Mouse (Mus musculus): ENCODE measurements at regions not wholly inside any gene's neighbourhood (a gene's known extent, or its start where the extent isn't known, plus 50 kb on each side); places are given as distances from the start of the nearest gene placed in this dataset.
"Not testable (repeated sequence)": the region's sequence is repeated elsewhere in the genome, so short reads cannot be mapped to it uniquely, and the experiment has no call there.

- DNase-seq (ENCODE audit: low read depth, low spot score): no peak
These were observed 156.2 kb downstream of the Enc1 start for GRCm38 (mm10) chr13:97396899-97397640.

- not testable (repeated sequence) for DNase-seq (ENCODE audit: low read depth, low spot score)
These were observed 155.4 kb downstream of the Enc1 start for GRCm38 (mm10) chr13:97396286-97396685.

- DNase-seq (ENCODE audit: low read depth, low spot score): no peak
These were observed 154.0 kb downstream of the Enc1 start for GRCm38 (mm10) chr13:97394756-97395454.

- DNase-seq (ENCODE audit: low read depth, low spot score): no peak
These were observed 153.2 kb downstream of the Enc1 start for GRCm38 (mm10) chr13:97394071-97394470.

- no peak for DNase-seq (ENCODE audit: low read depth, low spot score)
These were observed 152.6 kb downstream of the Enc1 start for GRCm38 (mm10) chr13:97393456-97393855.

- no peak for DNase-seq (ENCODE audit: low read depth, low spot score)
These were observed 149.6 kb downstream of the Enc1 start for GRCm38 (mm10) chr13:97390449-97390930.

GRCm38 (mm10) chr13:97388851-97389479 is 148.1 kb downstream of the Enc1 start:
- no peak for DNase-seq (ENCODE audit: low read depth, low spot score)

GRCm38 (mm10) chr13:97386511-97386910 is 145.6 kb downstream of the Enc1 start:
- peak; percentile 28 for DNase-seq (ENCODE audit: low read depth, low spot score)

- DNase-seq (ENCODE audit: low read depth, low spot score): no peak
These were observed 144.6 kb downstream of the Enc1 start for GRCm38 (mm10) chr13:97385531-97385930.

- no peak for DNase-seq (ENCODE audit: low read depth, low spot score)
These were observed 143.3 kb downstream of the Enc1 start for GRCm38 (mm10) chr13:97384091-97384777.

- no peak for DNase-seq (ENCODE audit: low read depth, low spot score)
These were observed 142.4 kb downstream of the Enc1 start for GRCm38 (mm10) chr13:97383351-97383750.

GRCm38 (mm10) chr13:97380366-97380765 is 139.5 kb downstream of the Enc1 start:
- no peak for DNase-seq (ENCODE audit: low read depth, low spot score)

- no peak for DNase-seq (ENCODE audit: low read depth, low spot score)
These were observed 135.3 kb downstream of the Enc1 start for GRCm38 (mm10) chr13:97376232-97376523.

- no peak for DNase-seq (ENCODE audit: low read depth, low spot score)
These were observed 134.8 kb downstream of the Enc1 start for GRCm38 (mm10) chr13:97375501-97376231.

- no peak for DNase-seq (ENCODE audit: low read depth, low spot score)
These were observed 131.4 kb downstream of the Enc1 start for GRCm38 (mm10) chr13:97372348-97372747.

GRCm38 (mm10) chr13:97371200-97371599 is 130.3 kb downstream of the Enc1 start:
- DNase-seq (ENCODE audit: low read depth, low spot score): no peak

GRCm38 (mm10) chr13:97366723-97367122 is 125.8 kb downstream of the Enc1 start:
- DNase-seq (ENCODE audit: low read depth, low spot score): no peak

GRCm38 (mm10) chr13:97365557-97366244 is 124.8 kb downstream of the Enc1 start:
- no peak for DNase-seq (ENCODE audit: low read depth, low spot score)

GRCm38 (mm10) chr13:97365004-97365403 is 124.1 kb downstream of the Enc1 start:
- DNase-seq (ENCODE audit: low read depth, low spot score): no peak

- DNase-seq (ENCODE audit: low read depth, low spot score): no peak
These were observed 122.9 kb downstream of the Enc1 start for GRCm38 (mm10) chr13:97363765-97364164.

- DNase-seq (ENCODE audit: low read depth, low spot score): no peak
These were observed 122.3 kb downstream of the Enc1 start for GRCm38 (mm10) chr13:97363214-97363613.

Data from CD4-positive helper T cell, adult 2 months (primary cell).